Mouse (Mus musculus): ENCODE results near the gene Slc24a4. TPM values are rescaled to one million over a fixed set of nuclear protein-coding genes. Genes with fewer than 3 reads are reported as not detected.
"Not testable (repeated sequence)": the region's sequence is repeated elsewhere in the genome, so short reads cannot be mapped to it uniquely, and the experiment has no call there.

Gene Slc24a4
- total RNA-seq, 2 experiments from 2014 or later: 37.4 to 44.6 TPM

DNA sequence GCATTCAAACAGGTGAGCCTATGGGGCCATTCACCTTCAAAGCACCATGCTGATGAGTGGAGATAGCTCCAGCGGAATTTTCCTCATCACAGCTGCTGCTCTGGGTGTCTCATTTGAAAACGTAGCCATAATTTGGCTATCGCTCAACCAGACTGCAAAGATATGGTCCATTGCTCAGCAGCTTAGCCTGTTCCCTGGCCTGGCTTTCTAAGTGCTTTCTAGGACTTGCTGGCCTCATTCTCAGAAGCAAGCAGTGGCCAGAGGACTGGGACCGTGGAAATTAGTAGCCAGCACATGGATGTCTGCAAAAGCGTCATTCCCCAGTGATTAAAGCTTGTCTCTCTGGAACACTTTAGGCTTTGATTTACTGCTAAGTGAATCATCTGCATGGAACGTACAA lies 107.8 kb downstream of the Slc24a4 start:
- no peak for DNase-seq (ENCODE audit: low spot score in 2 of 2)
- intact Hi-C loops (cut with DNase I): no loop called here

DNA sequence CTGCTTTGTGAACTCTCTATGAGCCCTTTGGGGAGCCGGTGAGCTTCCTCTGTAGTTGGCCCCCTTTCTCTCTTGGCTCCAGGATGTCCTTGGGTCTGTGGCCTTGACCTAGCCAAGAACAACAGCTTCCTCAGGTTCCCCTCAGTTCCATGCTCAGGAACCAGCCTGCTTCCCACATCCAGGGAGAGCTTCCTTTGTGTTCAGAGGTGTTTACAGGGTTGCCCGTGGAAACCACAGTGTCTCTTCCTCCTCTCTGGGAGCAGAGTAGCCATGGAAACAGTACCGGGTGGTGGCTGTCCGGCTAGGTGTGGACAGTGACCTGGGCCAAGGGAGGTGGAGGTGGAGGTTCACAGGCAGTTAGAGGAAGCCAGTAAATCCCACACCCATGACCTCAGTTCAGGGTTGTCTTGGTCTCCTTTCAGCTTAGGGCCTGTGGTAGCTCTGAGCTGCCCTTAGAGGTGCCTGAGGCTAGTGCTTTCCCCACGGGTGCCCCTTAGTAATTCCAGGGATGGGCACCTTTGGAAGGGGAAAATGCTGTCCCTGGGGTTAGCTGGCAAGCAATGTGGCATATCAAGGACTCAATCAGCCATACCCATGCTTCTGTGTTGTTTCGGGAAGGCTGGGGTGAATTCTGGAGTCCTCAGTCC lies 113.7 kb downstream of the Slc24a4 start:
- intact Hi-C loops (cut with DNase I): no loop called here
- DNase-seq (ENCODE audit: low spot score in 2 of 2): peak in 1 of 2 experiments; percentile 10

GRCm38 (mm10) chr12:102243915-102244314 lies 115.4 kb downstream of the Slc24a4 start:
- no peak for DNase-seq (ENCODE audit: low spot score in 2 of 2)
- intact Hi-C loops (cut with DNase I): no loop called here

GRCm38 (mm10) chr12:102246226-102246625 lies 117.7 kb downstream of the Slc24a4 start:
- no peak for DNase-seq (ENCODE audit: low spot score in 2 of 2)
- intact Hi-C loops (cut with DNase I): no loop called here

GRCm38 (mm10) chr12:102248104-102248503 lies 119.6 kb downstream of the Slc24a4 start:
- DNase-seq (ENCODE audit: low spot score in 2 of 2): peak in 1 of 2 experiments; percentile 81
- intact Hi-C loops (cut with DNase I): loop anchor here (2.0 kb wide), 1 partner anchor 41 kb away; no protein-coding TSS in a partner anchor

- intact Hi-C loops (cut with DNase I): loop anchor here (10.0 kb wide), 1 partner anchor 266 kb away; no protein-coding TSS in a partner anchor
- DNase-seq (ENCODE audit: low spot score in 2 of 2): peak; percentile 38 to 47
These were observed 121.8 kb downstream of the Slc24a4 start for GRCm38 (mm10) chr12:102250316-102250715.

GRCm38 (mm10) chr12:102251070-102251469 lies 122.5 kb downstream of the Slc24a4 start:
- intact Hi-C loops (cut with DNase I): loop anchor here (10.0 kb wide), 1 partner anchor 266 kb away; no protein-coding TSS in a partner anchor

GRCm38 (mm10) chr12:102251985-102252384 lies 123.5 kb downstream of the Slc24a4 start:
- peak; percentile 18 to 76 for DNase-seq (ENCODE audit: low spot score in 2 of 2)
- intact Hi-C loops (cut with DNase I): loop anchor here (10.0 kb wide), 1 partner anchor 267 kb away; no protein-coding TSS in a partner anchor

More at GRCm38 (mm10) chr12:102251070-102251469, 122.5 kb downstream of the Slc24a4 start:
- peak; percentile 49 to 85 for DNase-seq (ENCODE audit: low spot score in 2 of 2)

DNA sequence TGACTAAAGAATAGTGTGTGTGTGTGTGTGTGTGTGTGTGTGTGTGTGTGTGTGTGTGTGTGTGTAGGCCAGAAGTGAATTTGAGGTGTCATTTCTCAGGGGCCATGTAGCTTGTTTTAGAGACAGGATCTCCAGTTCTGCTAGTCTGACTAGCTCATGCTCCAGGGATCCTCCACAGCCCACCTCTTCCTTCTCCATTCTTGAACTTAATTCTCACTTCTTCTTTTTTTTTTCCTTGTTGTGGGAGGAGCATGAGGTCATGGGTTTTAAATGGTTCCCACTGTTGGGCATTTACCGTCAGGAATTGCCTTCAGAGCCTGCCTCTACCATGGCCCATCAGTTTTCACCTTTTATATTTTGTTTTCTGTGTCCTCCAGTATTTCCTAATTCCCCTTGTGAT lies 124.0 kb downstream of the Slc24a4 start:
- DNase-seq (ENCODE audit: low spot score in 2 of 2): peak in 1 of 2 experiments; percentile 29
- intact Hi-C loops (cut with DNase I): loop anchor here (10.0 kb wide), 1 partner anchor 268 kb away; no protein-coding TSS in a partner anchor

GRCm38 (mm10) chr12:102255012-102255411 lies 126.5 kb downstream of the Slc24a4 start:
- DNase-seq (ENCODE audit: low spot score in 2 of 2): no peak
- intact Hi-C loops (cut with DNase I): loop anchor here (10.0 kb wide), 1 partner anchor 270 kb away; no protein-coding TSS in a partner anchor

- DNase-seq (ENCODE audit: low spot score in 2 of 2): no peak
- intact Hi-C loops (cut with DNase I): loop anchor here (10.0 kb wide), 1 partner anchor 274 kb away; no protein-coding TSS in a partner anchor
These were observed 130.1 kb downstream of the Slc24a4 start for GRCm38 (mm10) chr12:102258522-102259112.

DNA sequence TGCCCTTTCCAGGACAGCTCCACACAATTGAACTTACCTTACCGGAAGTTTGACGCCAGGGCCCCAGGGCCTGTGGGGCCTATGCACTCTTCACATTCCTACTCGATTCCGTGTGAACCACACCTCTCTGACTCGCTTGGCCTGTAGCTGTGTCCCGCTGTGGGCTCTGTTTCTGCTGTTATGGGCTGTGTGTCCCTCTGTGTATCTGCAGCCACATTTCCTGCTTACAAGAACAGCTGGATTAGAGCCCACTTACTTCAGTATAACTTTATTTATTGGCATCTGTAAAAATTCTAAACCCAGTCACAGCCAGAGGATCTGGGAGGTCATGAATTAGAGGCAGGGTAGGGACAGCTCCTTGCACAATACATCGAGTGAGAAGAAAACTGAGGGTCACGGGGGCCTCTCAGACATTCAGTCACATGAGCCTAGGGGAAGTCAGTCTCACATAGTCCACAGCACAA lies 133.4 kb downstream of the Slc24a4 start:
- no peak for DNase-seq (ENCODE audit: low spot score in 2 of 2)
- intact Hi-C loops (cut with DNase I): loop anchor here (5.0 kb wide), 1 partner anchor 120 kb away; no protein-coding TSS in a partner anchor

GRCm38 (mm10) chr12:102262809-102263208 lies 134.3 kb downstream of the Slc24a4 start:
- intact Hi-C loops (cut with DNase I): loop anchor here (5.0 kb wide), 1 partner anchor 119 kb away; no protein-coding TSS in a partner anchor
- no peak for DNase-seq (ENCODE audit: low spot score in 2 of 2)

DNA sequence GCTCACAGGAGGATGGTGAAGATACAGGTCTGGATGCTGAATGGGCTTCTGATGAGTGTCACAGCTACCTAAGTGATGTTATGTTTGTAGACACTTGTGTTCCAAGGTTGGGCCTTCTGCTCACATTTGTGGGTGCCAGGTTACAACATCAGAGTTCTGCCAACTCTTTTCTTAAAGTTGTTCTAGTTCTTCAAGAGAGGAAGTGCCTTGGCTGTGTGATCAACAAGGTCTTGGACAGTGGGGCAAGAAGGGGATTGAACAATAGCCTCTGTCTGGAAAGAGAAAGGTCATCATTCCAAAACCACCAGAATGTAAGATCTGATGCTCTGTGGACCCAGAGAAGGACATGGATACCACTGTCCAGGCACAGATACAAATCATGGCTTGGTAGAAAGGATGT lies 134.7 kb downstream of the Slc24a4 start:
- no peak for DNase-seq (ENCODE audit: low spot score in 2 of 2)
- intact Hi-C loops (cut with DNase I): loop anchor here (5.0 kb wide), 1 partner anchor 119 kb away; no protein-coding TSS in a partner anchor

GRCm38 (mm10) chr12:102266433-102266832 lies 137.9 kb downstream of the Slc24a4 start:
- intact Hi-C loops (cut with DNase I): no loop called here
- no peak for DNase-seq (ENCODE audit: low spot score in 2 of 2)

DNA sequence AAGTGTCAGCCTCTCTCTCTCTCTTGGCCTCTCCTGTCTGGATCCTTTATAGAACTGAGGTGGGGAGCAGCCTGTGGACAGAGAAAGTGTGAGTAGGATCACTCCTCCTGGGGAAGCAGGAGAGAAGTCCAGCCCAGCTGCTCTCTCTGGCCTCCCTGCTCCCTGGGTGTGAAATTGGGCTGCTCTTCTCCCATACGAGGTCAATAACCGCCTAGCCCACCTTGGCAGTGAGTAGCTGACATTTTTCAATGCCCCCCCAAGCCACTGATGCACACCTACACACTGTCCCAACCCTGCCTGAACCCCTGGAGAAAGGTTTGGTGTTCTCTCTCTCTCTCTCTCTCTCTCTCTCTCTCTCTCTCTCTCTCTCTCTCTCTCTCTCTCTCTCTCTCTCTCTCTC lies 140.6 kb downstream of the Slc24a4 start:
- DNase-seq (ENCODE audit: low spot score in 2 of 2): no peak
- intact Hi-C loops (cut with DNase I): no loop called here

- intact Hi-C loops (cut with DNase I): no loop called here
- DNase-seq (ENCODE audit: low spot score in 2 of 2): no peak
These were observed 142.4 kb downstream of the Slc24a4 start for GRCm38 (mm10) chr12:102270776-102271405.

GRCm38 (mm10) chr12:102271447-102271846 lies 142.9 kb downstream of the Slc24a4 start:
- intact Hi-C loops (cut with DNase I): no loop called here
- DNase-seq (ENCODE audit: low spot score in 2 of 2): no peak

DNA sequence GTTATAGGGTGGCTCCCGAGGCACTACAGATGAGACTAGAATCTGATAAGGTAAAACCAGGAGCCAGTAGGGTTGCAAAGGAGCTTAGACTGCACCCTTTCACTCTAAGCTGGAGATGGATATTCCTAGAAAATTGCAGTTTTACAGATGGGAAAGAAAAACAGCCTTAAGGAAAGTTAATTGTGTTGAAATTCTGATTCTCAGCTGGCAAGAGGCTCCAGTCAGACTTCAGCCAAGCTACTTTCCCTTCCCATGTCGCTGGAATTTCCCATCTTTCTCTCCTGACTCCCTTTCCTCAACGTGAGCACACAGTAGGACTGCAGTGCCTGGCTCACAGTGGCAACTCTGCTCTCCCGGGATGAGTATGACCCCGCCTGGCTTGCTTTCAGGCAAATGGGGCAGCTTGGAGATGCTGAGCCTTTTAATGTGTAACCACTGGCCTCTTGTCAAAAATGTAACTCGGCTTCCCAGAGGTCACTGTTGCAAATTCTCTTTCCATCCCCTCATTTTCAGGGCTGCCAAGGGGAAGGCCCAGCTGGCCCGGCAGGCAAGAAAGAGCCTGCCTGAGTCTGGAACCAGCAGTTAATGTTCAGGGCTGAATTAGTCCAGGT lies 147.4 kb downstream of the Slc24a4 start:
- no peak for DNase-seq (ENCODE audit: low spot score in 2 of 2)
- intact Hi-C loops (cut with DNase I): no loop called here

DNA sequence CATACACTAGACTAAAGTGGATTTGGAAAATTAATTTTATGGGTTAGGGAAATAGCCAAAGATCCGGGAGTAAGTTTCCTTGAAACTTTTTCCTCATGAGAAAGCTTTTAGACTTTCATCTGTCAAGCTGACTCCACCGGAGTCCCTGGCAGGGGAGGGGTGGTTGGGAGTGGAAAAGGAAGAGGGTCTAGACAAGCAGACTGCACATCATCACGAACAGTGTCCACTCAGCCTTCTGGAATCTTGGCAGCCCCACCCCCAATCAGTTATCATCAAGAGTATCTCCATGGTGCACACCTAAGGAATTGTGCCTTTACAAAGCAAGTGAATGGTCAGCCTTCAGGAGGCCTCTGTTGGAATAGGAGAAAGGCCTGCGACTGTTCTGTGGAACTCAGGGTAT lies 151.8 kb downstream of the Slc24a4 start:
- DNase-seq (ENCODE audit: low spot score in 2 of 2); intact Hi-C loops (cut with DNase I): not testable (repeated sequence)
